Comparison of ENCODE assay signal across 28 mouse cellular contexts in the genomic region with DNA sequence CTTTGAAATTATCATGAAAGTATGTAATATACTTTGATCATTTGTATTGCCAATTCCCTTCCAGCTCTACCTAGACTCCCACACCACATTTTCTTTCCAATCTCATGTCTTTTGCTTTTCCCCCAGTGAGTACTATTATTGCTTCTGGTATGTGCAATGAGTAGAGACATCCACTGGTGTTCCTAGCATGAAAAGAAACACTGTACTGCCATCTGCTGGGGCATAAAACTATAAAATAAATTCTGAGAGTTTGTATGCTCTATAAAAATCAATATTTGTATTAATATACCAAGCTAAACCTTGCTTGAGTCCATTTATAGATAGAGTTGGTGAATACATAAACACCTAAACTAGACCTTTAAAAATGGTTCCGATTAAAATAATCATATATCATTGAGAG. TPM values are rescaled to one million over a fixed set of nuclear protein-coding genes. Genes with fewer than 3 reads are reported as not detected.
DNase-seq lines count a peak whose midpoint lies in the region; ATAC-seq and TF ChIP-seq lines count a peak whose summit lies in the region.
"Had no signal": no experiment of that assay in that cellular context is flagged by ENCODE, and none has a peak within 500 bp of the region (broad histone marks: within the 10 kb centered on the region; RNA-seq: fewer than 3 reads in every experiment).

No protein-coding gene starts in this region.

- H3K27me3 ChIP-seq in forebrain, postnatal 0 days (ENCODE audit: insufficient read depth, low read length): no peaks in the 10 kb centered on the region
- H3K27me3 ChIP-seq in forebrain, embryonic 11.5 days (ENCODE audit: control insufficient read depth, insufficient read depth, low read length): no peaks in the 10 kb centered on the region
- no peaks in the 10 kb centered on the region for H3K27me3 ChIP-seq in liver, adult 2 months (ENCODE audit: control insufficient read depth, insufficient read depth, low read length)
- H3K27me3 ChIP-seq in liver, embryonic 11.5 days (replicated peaks; ENCODE audit: control insufficient read depth, insufficient read depth, low read length): no peaks in the 10 kb centered on the region
- no peaks in the 10 kb centered on the region for H3K27me3 ChIP-seq in stomach, postnatal 0 days (ENCODE audit: control insufficient read depth, insufficient read depth, low read length)
- H3K27me3 ChIP-seq: embryonic facial prominence, embryonic 13.5 days; heart, embryonic 13.5 days; hindbrain, embryonic 12.5 days; megakaryocyte, embryonic 14.5 days; midbrain, embryonic 15.5 days had no signal

- no peak for ATAC-seq in forebrain, postnatal 0 days
- ATAC-seq in forebrain, embryonic 11.5 days (replicated peaks; ENCODE audit: low FRiP score): no peak
- ATAC-seq in liver, embryonic 11.5 days (replicated peaks; ENCODE audit: low FRiP score): no peak
- no peak for ATAC-seq in stomach, postnatal 0 days (ENCODE audit: low FRiP score, low TSS enrichment)
- ATAC-seq: forebrain, embryonic 16.5 days; inflammation-experienced regulatory T-cells, adult 6 months; midbrain, embryonic 15.5 days had no signal

- no peak overlapping the region for H3K4me2 ChIP-seq in forebrain, postnatal 0 days (ENCODE audit: low read depth)
- no peak overlapping the region for H3K4me2 ChIP-seq in forebrain, embryonic 11.5 days (ENCODE audit: low read depth, low read length, severe bottlenecking)
- H3K4me2 ChIP-seq in liver, embryonic 11.5 days: no peak overlapping the region
- no peak overlapping the region for H3K4me2 ChIP-seq in stomach, postnatal 0 days (replicated peaks; ENCODE audit: low read depth)
- H3K4me2 ChIP-seq: embryonic facial prominence, embryonic 13.5 days; heart, embryonic 13.5 days; hindbrain, embryonic 12.5 days; midbrain, embryonic 15.5 days had no signal

- TF ChIP-seq EP300 in stomach, postnatal 0 days (optimal IDR thresholded peaks at IDR 0.05): no peak

- no peak overlapping the region for H3K9ac ChIP-seq in forebrain, postnatal 0 days
- no peak overlapping the region for H3K9ac ChIP-seq in forebrain, embryonic 11.5 days (ENCODE audit: low read length)
- no peak overlapping the region for H3K9ac ChIP-seq in liver, adult 2 months (ENCODE audit: low read depth, low read length)
- no peak overlapping the region for H3K9ac ChIP-seq in liver, embryonic 11.5 days (ENCODE audit: low read depth, low read length)
- no peak overlapping the region for H3K9ac ChIP-seq in stomach, postnatal 0 days (ENCODE audit: low read length)
- H3K9ac ChIP-seq: embryonic facial prominence, embryonic 13.5 days; heart, embryonic 13.5 days; hindbrain, embryonic 12.5 days; midbrain, embryonic 15.5 days had no signal

- no peak for TF ChIP-seq POLR2A in liver, adult 2 months (IDR thresholded peaks at IDR 0.05; ENCODE audit: extremely low read depth, insufficient read depth, low read length)

- H3K79me2 ChIP-seq in liver, adult 2 months (ENCODE audit: control insufficient read depth, insufficient read depth, low read length): no peaks in the 10 kb centered on the region

- 94% methylated on average over 1 of the region's 1 CpGs for WGBS in forebrain, postnatal 0 days
- 92% methylated on average over 1 of the region's 1 CpGs for WGBS in forebrain, embryonic 11.5 days
- WGBS in liver, adult 2 months: 85% methylated on average over 1 of the region's 1 CpGs
- WGBS in liver, embryonic 11.5 days: 81% methylated on average over 1 of the region's 1 CpGs
- 85% methylated on average over 1 of the region's 1 CpGs for WGBS in stomach, postnatal 0 days

- H3K36me3 ChIP-seq in forebrain, postnatal 0 days (ENCODE audit: insufficient read depth): no peaks in the 10 kb centered on the region
- no peaks in the 10 kb centered on the region for H3K36me3 ChIP-seq in forebrain, embryonic 11.5 days (ENCODE audit: control insufficient read depth, insufficient read depth, low read length)
- no peaks in the 10 kb centered on the region for H3K36me3 ChIP-seq in liver, adult 2 months (ENCODE audit: control insufficient read depth, insufficient read depth, low read length)
- H3K36me3 ChIP-seq in liver, embryonic 11.5 days (ENCODE audit: control insufficient read depth, insufficient read depth, low read length): no peaks in the 10 kb centered on the region
- H3K36me3 ChIP-seq in stomach, postnatal 0 days (ENCODE audit: control insufficient read depth, insufficient read depth, low read length): no peaks in the 10 kb centered on the region
- H3K36me3 ChIP-seq: embryonic facial prominence, embryonic 13.5 days; heart, embryonic 13.5 days; hindbrain, embryonic 12.5 days; midbrain, embryonic 15.5 days had no signal

- H3K27ac ChIP-seq in forebrain, postnatal 0 days (ENCODE audit: low read depth, low read length): no peak overlapping the region
- no peak overlapping the region for H3K27ac ChIP-seq in forebrain, embryonic 11.5 days (ENCODE audit: low read depth, low read length)
- no peak overlapping the region for H3K27ac ChIP-seq in liver, adult 2 months (replicated peaks; ENCODE audit: insufficient read depth, low read depth, low read length)
- no peak overlapping the region for H3K27ac ChIP-seq in liver, embryonic 11.5 days (ENCODE audit: low read depth, low read length)
- no peak overlapping the region for H3K27ac ChIP-seq in stomach, postnatal 0 days (replicated peaks)
- H3K27ac ChIP-seq: embryonic facial prominence, embryonic 13.5 days; heart, adult 2 months; heart, embryonic 13.5 days; hindbrain, embryonic 12.5 days; midbrain, embryonic 15.5 days had no signal

- TF ChIP-seq CTCF in forebrain, postnatal 0 days (IDR thresholded peaks at IDR 0.05; ENCODE audit: low read depth): peak; percentile 43
- no peak for TF ChIP-seq CTCF in liver, adult 2 months (IDR thresholded peaks at IDR 0.05; ENCODE audit: low read depth, low read length)
- peak; percentile 57 for TF ChIP-seq CTCF in stomach, postnatal 0 days (IDR thresholded peaks at IDR 0.05; ENCODE audit: low read depth)

- no peak overlapping the region for H3K4me3 ChIP-seq in forebrain, postnatal 0 days (ENCODE audit: low read depth, low read length)
- H3K4me3 ChIP-seq in forebrain, embryonic 11.5 days (ENCODE audit: low read depth, low read length): no peak overlapping the region
- no peak overlapping the region for H3K4me3 ChIP-seq in liver, adult 2 months (ENCODE audit: insufficient read depth, low read depth, low read length)
- H3K4me3 ChIP-seq in liver, embryonic 11.5 days (ENCODE audit: low read depth, low read length): no peak overlapping the region
- H3K4me3 ChIP-seq in stomach, postnatal 0 days (ENCODE audit: low read depth, low read length): no peak overlapping the region
- H3K4me3 ChIP-seq: embryonic facial prominence, embryonic 13.5 days; heart, adult 2 months; heart, embryonic 13.5 days; hindbrain, embryonic 12.5 days; megakaryocyte, embryonic 14.5 days; midbrain, embryonic 15.5 days had no signal

- peak; percentile 4 for DNase-seq in forebrain, postnatal 0 days
- DNase-seq in forebrain, embryonic 11.5 days (ENCODE audit: low spot score): no peak
- DNase-seq in liver, adult 2 months (ENCODE audit: extremely low read depth, low read depth, low spot score): peak; percentile 25
- DNase-seq in liver, embryonic 11.5 days (ENCODE audit: low spot score): no peak
- peak; percentile 1 for DNase-seq in retina, postnatal 7 days (ENCODE audit: low read depth, low spot score)
- DNase-seq in retina, embryonic 14.5 days (ENCODE audit: low spot score): no peak
- no peak for DNase-seq in stomach, postnatal 0 days (ENCODE audit: low spot score)
- DNase-seq in right cerebral cortex, adult 18-20 months: no peak
- DNase-seq: adrenal gland, postnatal 25 days; cerebellum, adult 11-12 months; cerebellum, postnatal 25 days; gastrocnemius, postnatal 36 days; heart, adult 2 months; kidney, adult 8-10 months; kidney, postnatal 25 days; lung, postnatal 14 days had no signal

- H3K4me1 ChIP-seq in forebrain, postnatal 0 days (ENCODE audit: insufficient read depth): no peaks in the 10 kb centered on the region
- no peaks in the 10 kb centered on the region for H3K4me1 ChIP-seq in forebrain, embryonic 11.5 days (replicated peaks; ENCODE audit: control insufficient read depth, insufficient read depth, low read length)
- H3K4me1 ChIP-seq in liver, adult 2 months (ENCODE audit: control insufficient read depth, insufficient read depth, low read length): 0 out of 2 replicates have a peak, but pooled peaks cover 2% of the 10 kb centered on the region
- H3K4me1 ChIP-seq in liver, embryonic 11.5 days (replicated peaks; ENCODE audit: control insufficient read depth, insufficient read depth, low read length): no peaks in the 10 kb centered on the region
- no peaks in the 10 kb centered on the region for H3K4me1 ChIP-seq in stomach, postnatal 0 days (replicated peaks; ENCODE audit: control insufficient read depth, insufficient read depth)
- H3K4me1 ChIP-seq: embryonic facial prominence, embryonic 13.5 days; heart, embryonic 13.5 days; hindbrain, embryonic 12.5 days; megakaryocyte, embryonic 14.5 days; midbrain, embryonic 15.5 days had no signal

- no peaks in the 10 kb centered on the region for H3K9me3 ChIP-seq in forebrain, postnatal 0 days (ENCODE audit: low read length)
- H3K9me3 ChIP-seq in forebrain, embryonic 11.5 days (ENCODE audit: control insufficient read depth, low read length): no peaks in the 10 kb centered on the region
- no peaks in the 10 kb centered on the region for H3K9me3 ChIP-seq in liver, embryonic 11.5 days (ENCODE audit: control insufficient read depth, low read length)
- no peaks in the 10 kb centered on the region for H3K9me3 ChIP-seq in stomach, postnatal 0 days (ENCODE audit: control insufficient read depth, low read length)
- H3K9me3 ChIP-seq: embryonic facial prominence, embryonic 13.5 days; heart, embryonic 13.5 days; hindbrain, embryonic 12.5 days; midbrain, embryonic 15.5 days had no signal

RNA-seq across cellular contexts. Expression of a gene that starts 27.0 kb away (rescaled TPM):
- 0.08 TPM in 1 of 2 replicates, not detected in the other for total RNA-seq in forebrain, postnatal 0 days (2014; rRNA removed)
- not detected in 2 replicates for polyA plus RNA-seq in forebrain, postnatal 0 days (2015; fragmentation: Nextera tagmentation; extraction: Ambion mirVana)
- polyA plus RNA-seq in forebrain, embryonic 11.5 days (2014; fragmentation: Nextera tagmentation; extraction: Ambion mirVana): 0.11 and 0.13 TPM in 2 replicates
- not detected in 2 replicates for total RNA-seq in liver, adult 2 months (2014; rRNA removed)
- not detected in 2 replicates for polyA plus RNA-seq in liver, adult 2 months (2012; rRNA removed)
- polyA plus RNA-seq in liver, embryonic 11.5 days (2014; fragmentation: Nextera tagmentation; extraction: Ambion mirVana): not detected in 2 replicates
- polyA plus RNA-seq in stomach, postnatal 0 days (2015; fragmentation: Nextera tagmentation; extraction: Ambion mirVana): 0.06 and 0.07 TPM in 2 replicates
- total RNA-seq: adrenal gland, postnatal 25 days; gastrocnemius, postnatal 36 days; heart, adult 2 months; heart, postnatal 25 days had no signal
- polyA plus RNA-seq: embryonic facial prominence, embryonic 13.5 days; forebrain, embryonic 16.5 days; heart, adult 2 months; heart, embryonic 13.5 days; hindbrain, embryonic 12.5 days; inflammation-experienced regulatory T-cells, adult 6 months; limb, embryonic 14.5 days; liver, embryonic 16.5 days; midbrain, embryonic 15.5 days; neural tube, embryonic 14.5 days; urinary bladder, adult 2 months had no signal

Comparison
In these comparisons a context has a peak if more than half of its experiments do, and no peak if none do; other contexts are left out.
1. DNase-seq: peak in forebrain, postnatal 0 days (single experiment), liver, adult 2 months (single experiment) and retina, postnatal 7 days (single experiment); none in forebrain, embryonic 11.5 days (single experiment), liver, embryonic 11.5 days (single experiment), retina, embryonic 14.5 days (single experiment), stomach, postnatal 0 days (single experiment) and right cerebral cortex, adult 18-20 months (single experiment).